ENCODE assay signal across 28 mouse cellular contexts in genomic region chr15:81197197-81197596, GRCm38 (mm10). TPM values are rescaled to one million over a fixed set of nuclear protein-coding genes. Genes with fewer than 3 reads are reported as not detected.
DNase-seq lines count a peak whose midpoint lies in the region; ATAC-seq and TF ChIP-seq lines count a peak whose summit lies in the region.
"Had no signal": no experiment of that assay in that cellular context is flagged by ENCODE, and none has a peak within 500 bp of the region (broad histone marks: within the 10 kb centered on the region; RNA-seq: fewer than 3 reads in every experiment).

No protein-coding gene starts in this region.

- ATAC-seq in intestine, embryonic 14.5 days (replicated peaks; ENCODE audit: low FRiP score, low TSS enrichment, low read depth): 0 out of 2 replicates have a peak, but pooled peaks have one; percentile 57
- ATAC-seq in intestine, postnatal 0 days: no peak
- ATAC-seq in intestine, embryonic 16.5 days: peak; percentile 41; the same call in 1 of the 2 replicates
- no peak for ATAC-seq in liver, embryonic 15.5 days (ENCODE audit: insufficient read depth)
- peak; percentile 87 for ATAC-seq in stomach, embryonic 15.5 days (ENCODE audit: insufficient read depth, low FRiP score, low read depth)
- ATAC-seq in forebrain, embryonic 14.5 days: no peak
- ATAC-seq in forebrain, embryonic 13.5 days: no peak
- ATAC-seq in hindbrain, embryonic 16.5 days: no peak
- ATAC-seq: forebrain, embryonic 16.5 days had no signal

- H3K36me3 ChIP-seq in intestine, embryonic 14.5 days (ENCODE audit: control insufficient read depth, insufficient read depth, low read length): no peaks in the 10 kb centered on the region
- no peaks in the 10 kb centered on the region for H3K36me3 ChIP-seq in intestine, postnatal 0 days (ENCODE audit: control insufficient read depth, insufficient read depth)
- H3K36me3 ChIP-seq in intestine, embryonic 16.5 days (ENCODE audit: control insufficient read depth, insufficient read depth, low read length): no peaks in the 10 kb centered on the region
- H3K36me3 ChIP-seq in liver, embryonic 15.5 days (replicated peaks): no peaks in the 10 kb centered on the region
- no peaks in the 10 kb centered on the region for H3K36me3 ChIP-seq in stomach, embryonic 15.5 days
- no peaks in the 10 kb centered on the region for H3K36me3 ChIP-seq in forebrain, embryonic 14.5 days (ENCODE audit: control insufficient read depth, insufficient read depth, low read length)
- H3K36me3 ChIP-seq in forebrain, embryonic 13.5 days (ENCODE audit: poor library complexity, severe bottlenecking): no peaks in the 10 kb centered on the region
- no peaks in the 10 kb centered on the region for H3K36me3 ChIP-seq in hindbrain, embryonic 16.5 days (ENCODE audit: control insufficient read depth, insufficient read depth, low read length)
- H3K36me3 ChIP-seq: heart, embryonic 13.5 days; hindbrain, embryonic 15.5 days; midbrain, embryonic 12.5 days; neural tube, embryonic 13.5 days had no signal

- WGBS in intestine, embryonic 14.5 days: 75% methylated on average over 10 of the region's 10 CpGs
- WGBS in intestine, postnatal 0 days: 53% methylated on average over 10 of the region's 10 CpGs
- 59% methylated on average over 10 of the region's 10 CpGs for WGBS in intestine, embryonic 16.5 days
- 47% methylated on average over 10 of the region's 10 CpGs for WGBS in liver, embryonic 15.5 days (ENCODE audit: insufficient replicate concordance)
- WGBS in stomach, embryonic 15.5 days: 60% methylated on average over 10 of the region's 10 CpGs
- 82% methylated on average over 10 of the region's 10 CpGs for WGBS in forebrain, embryonic 14.5 days
- 94% methylated on average over 10 of the region's 10 CpGs for WGBS in forebrain, embryonic 13.5 days
- 91% methylated on average over 10 of the region's 10 CpGs for WGBS in hindbrain, embryonic 16.5 days

- H3K9ac ChIP-seq in intestine, embryonic 14.5 days (ENCODE audit: low read length): no peak overlapping the region
- H3K9ac ChIP-seq in intestine, postnatal 0 days (ENCODE audit: low read depth, low read length): no peak overlapping the region
- H3K9ac ChIP-seq in intestine, embryonic 16.5 days (ENCODE audit: low read depth, low read length): no peak overlapping the region
- H3K9ac ChIP-seq in liver, embryonic 15.5 days: no peak overlapping the region
- no peak overlapping the region for H3K9ac ChIP-seq in stomach, embryonic 15.5 days
- H3K9ac ChIP-seq in forebrain, embryonic 14.5 days (ENCODE audit: low read length): no peak overlapping the region
- no peak overlapping the region for H3K9ac ChIP-seq in forebrain, embryonic 13.5 days
- no peak overlapping the region for H3K9ac ChIP-seq in hindbrain, embryonic 16.5 days (ENCODE audit: low read depth, low read length)
- H3K9ac ChIP-seq: heart, embryonic 13.5 days; hindbrain, embryonic 15.5 days; midbrain, embryonic 12.5 days; neural tube, embryonic 13.5 days had no signal

- H3K27me3 ChIP-seq in intestine, embryonic 14.5 days (replicated peaks; ENCODE audit: control insufficient read depth, insufficient read depth, low read length): no peaks in the 10 kb centered on the region
- no peaks in the 10 kb centered on the region for H3K27me3 ChIP-seq in intestine, postnatal 0 days (replicated peaks; ENCODE audit: control insufficient read depth, insufficient read depth, low read length)
- no peaks in the 10 kb centered on the region for H3K27me3 ChIP-seq in intestine, embryonic 16.5 days (replicated peaks; ENCODE audit: control insufficient read depth, insufficient read depth, low read length)
- H3K27me3 ChIP-seq in liver, embryonic 15.5 days: no peaks in the 10 kb centered on the region
- H3K27me3 ChIP-seq in stomach, embryonic 15.5 days (replicated peaks): no peaks in the 10 kb centered on the region
- H3K27me3 ChIP-seq in forebrain, embryonic 14.5 days (replicated peaks; ENCODE audit: control insufficient read depth, insufficient read depth, low read length): no peaks in the 10 kb centered on the region
- no peaks in the 10 kb centered on the region for H3K27me3 ChIP-seq in forebrain, embryonic 13.5 days
- H3K27me3 ChIP-seq in hindbrain, embryonic 16.5 days (replicated peaks; ENCODE audit: control insufficient read depth, insufficient read depth, low read length): no peaks in the 10 kb centered on the region
- H3K27me3 ChIP-seq: CH12.LX; heart, embryonic 13.5 days; hindbrain, embryonic 15.5 days; midbrain, embryonic 12.5 days; neural tube, embryonic 13.5 days had no signal

- no peak overlapping the region for H3K4me2 ChIP-seq in intestine, embryonic 14.5 days (ENCODE audit: low read length)
- H3K4me2 ChIP-seq in intestine, postnatal 0 days (replicated peaks; ENCODE audit: low read depth): no peak overlapping the region
- no peak overlapping the region for H3K4me2 ChIP-seq in intestine, embryonic 16.5 days (ENCODE audit: low read depth, low read length)
- H3K4me2 ChIP-seq in liver, embryonic 15.5 days: peak overlapping the region; percentile 7; the same call in 1 of the 2 replicates
- H3K4me2 ChIP-seq in stomach, embryonic 15.5 days: no peak overlapping the region
- H3K4me2 ChIP-seq in forebrain, embryonic 14.5 days (ENCODE audit: low read length): no peak overlapping the region
- no peak overlapping the region for H3K4me2 ChIP-seq in forebrain, embryonic 13.5 days
- H3K4me2 ChIP-seq in hindbrain, embryonic 16.5 days (ENCODE audit: low read length): no peak overlapping the region
- H3K4me2 ChIP-seq: heart, embryonic 13.5 days; hindbrain, embryonic 15.5 days; midbrain, embryonic 12.5 days; neural tube, embryonic 13.5 days had no signal

- TF ChIP-seq CTCF in intestine, postnatal 0 days (IDR thresholded peaks at IDR 0.05; ENCODE audit: low read depth): no peak

- no peak overlapping the region for H3K27ac ChIP-seq in intestine, embryonic 14.5 days (ENCODE audit: low read depth)
- H3K27ac ChIP-seq in intestine, postnatal 0 days (ENCODE audit: low read depth, low read length): no peak overlapping the region
- H3K27ac ChIP-seq in intestine, embryonic 16.5 days (ENCODE audit: low read length): no peak overlapping the region
- H3K27ac ChIP-seq in liver, embryonic 15.5 days (replicated peaks): no peak overlapping the region
- no peak overlapping the region for H3K27ac ChIP-seq in stomach, embryonic 15.5 days
- no peak overlapping the region for H3K27ac ChIP-seq in forebrain, embryonic 14.5 days (ENCODE audit: low read depth, low read length)
- no peak overlapping the region for H3K27ac ChIP-seq in forebrain, embryonic 13.5 days
- H3K27ac ChIP-seq in hindbrain, embryonic 16.5 days (ENCODE audit: low read depth, low read length): no peak overlapping the region
- H3K27ac ChIP-seq: heart, adult 2 months; heart, embryonic 13.5 days; hindbrain, embryonic 15.5 days; kidney, postnatal 0 days; midbrain, embryonic 12.5 days; neural tube, embryonic 13.5 days had no signal

- H3K4me3 ChIP-seq in intestine, embryonic 14.5 days (ENCODE audit: low read depth, low read length): no peak overlapping the region
- H3K4me3 ChIP-seq in intestine, postnatal 0 days (ENCODE audit: low read depth, low read length): no peak overlapping the region
- H3K4me3 ChIP-seq in intestine, embryonic 16.5 days (ENCODE audit: low read length): no peak overlapping the region
- no peak overlapping the region for H3K4me3 ChIP-seq in liver, embryonic 15.5 days (replicated peaks)
- no peak overlapping the region for H3K4me3 ChIP-seq in stomach, embryonic 15.5 days (replicated peaks)
- no peak overlapping the region for H3K4me3 ChIP-seq in forebrain, embryonic 14.5 days (ENCODE audit: low read depth, low read length)
- no peak overlapping the region for H3K4me3 ChIP-seq in forebrain, embryonic 13.5 days
- H3K4me3 ChIP-seq in hindbrain, embryonic 16.5 days (ENCODE audit: low read length): no peak overlapping the region
- H3K4me3 ChIP-seq: heart, adult 2 months; heart, embryonic 13.5 days; hindbrain, embryonic 15.5 days; midbrain, embryonic 12.5 days; myocyte; neural tube, embryonic 13.5 days had no signal

- H3K9me3 ChIP-seq in intestine, embryonic 14.5 days (ENCODE audit: control insufficient read depth, low read length): no peaks in the 10 kb centered on the region
- no peaks in the 10 kb centered on the region for H3K9me3 ChIP-seq in intestine, postnatal 0 days (ENCODE audit: control insufficient read depth)
- H3K9me3 ChIP-seq in intestine, embryonic 16.5 days (ENCODE audit: control insufficient read depth, low read length): no peaks in the 10 kb centered on the region
- no peaks in the 10 kb centered on the region for H3K9me3 ChIP-seq in liver, embryonic 15.5 days (replicated peaks)
- H3K9me3 ChIP-seq in stomach, embryonic 15.5 days: no peaks in the 10 kb centered on the region
- no peaks in the 10 kb centered on the region for H3K9me3 ChIP-seq in forebrain, embryonic 14.5 days (replicated peaks; ENCODE audit: control insufficient read depth, low read length)
- H3K9me3 ChIP-seq in forebrain, embryonic 13.5 days (replicated peaks): no peaks in the 10 kb centered on the region
- no peaks in the 10 kb centered on the region for H3K9me3 ChIP-seq in hindbrain, embryonic 16.5 days (ENCODE audit: control insufficient read depth, low read length)
- H3K9me3 ChIP-seq: heart, embryonic 13.5 days; hindbrain, embryonic 15.5 days; midbrain, embryonic 12.5 days; neural tube, embryonic 13.5 days had no signal

- no peaks in the 10 kb centered on the region for H3K4me1 ChIP-seq in intestine, embryonic 14.5 days (replicated peaks; ENCODE audit: control insufficient read depth, insufficient read depth, low read length)
- no peaks in the 10 kb centered on the region for H3K4me1 ChIP-seq in intestine, postnatal 0 days (replicated peaks; ENCODE audit: control insufficient read depth, insufficient read depth, low read length)
- H3K4me1 ChIP-seq in intestine, embryonic 16.5 days (ENCODE audit: control insufficient read depth, insufficient read depth, low read length): peaks cover under 1% of the 10 kb centered on the region; the same call in 1 of the 2 replicates
- peaks cover 13% of the 10 kb centered on the region for H3K4me1 ChIP-seq in liver, embryonic 15.5 days (replicated peaks)
- peaks cover 4% of the 10 kb centered on the region; the same call in 1 of the 2 replicates for H3K4me1 ChIP-seq in stomach, embryonic 15.5 days
- H3K4me1 ChIP-seq in forebrain, embryonic 14.5 days (ENCODE audit: control insufficient read depth, insufficient read depth, low read length): no peaks in the 10 kb centered on the region
- no peaks in the 10 kb centered on the region for H3K4me1 ChIP-seq in forebrain, embryonic 13.5 days
- no peaks in the 10 kb centered on the region for H3K4me1 ChIP-seq in hindbrain, embryonic 16.5 days (ENCODE audit: control insufficient read depth, insufficient read depth, low read depth, low read length)
- H3K4me1 ChIP-seq: heart, embryonic 13.5 days; hindbrain, embryonic 15.5 days; midbrain, embryonic 12.5 days; neural tube, embryonic 13.5 days had no signal

- no peak for DNase-seq in intestine, embryonic 14.5 days (ENCODE audit: low spot score)
- DNase-seq in forebrain, embryonic 14.5 days (ENCODE audit: low spot score): no peak
- DNase-seq: adrenal gland, adult 8-10 months; cerebellum, adult 8-10 months; cerebellum, postnatal 25 days; heart, adult 2 months; heart, postnatal 10 days; kidney, adult 18-20 months; layer of hippocampus, adult 9-11 months; lung, postnatal 14 days; right cerebral cortex, postnatal 4 days; thymus, postnatal 14 days had no signal

RNA-seq across cellular contexts. Expression of gene Mrtfa, which starts 6.6 kb away (rescaled TPM):
- polyA plus RNA-seq in intestine, embryonic 14.5 days (2014; fragmentation: Nextera tagmentation; extraction: Ambion mirVana): 21.2 and 25.1 TPM in 2 replicates
- 9.0 and 10.3 TPM in 2 replicates for polyA plus RNA-seq in intestine, postnatal 0 days (2015; fragmentation: Nextera tagmentation; extraction: Ambion mirVana)
- polyA plus RNA-seq in intestine, embryonic 16.5 days (2015; fragmentation: Nextera tagmentation; extraction: Ambion mirVana): 13.7 and 16.5 TPM in 2 replicates
- polyA plus RNA-seq in liver, embryonic 15.5 days (2015; fragmentation: Nextera tagmentation; extraction: Ambion mirVana): 5.3 and 5.9 TPM in 2 replicates
- 23.9 and 28.2 TPM in 2 replicates for polyA plus RNA-seq in stomach, embryonic 15.5 days (2015; fragmentation: Nextera tagmentation; extraction: Ambion mirVana)
- 13.6 and 21.8 TPM in 2 replicates for polyA plus RNA-seq in forebrain, embryonic 14.5 days (2014; fragmentation: Nextera tagmentation; extraction: Ambion mirVana)
- 21.2 and 23.4 TPM in 2 replicates for polyA plus RNA-seq in forebrain, embryonic 13.5 days (2015; fragmentation: Nextera tagmentation; extraction: Ambion mirVana)
- polyA plus RNA-seq in hindbrain, embryonic 16.5 days (2015; fragmentation: Nextera tagmentation; extraction: Ambion mirVana): 24.1 and 28.2 TPM in 2 replicates

RNA-seq across cellular contexts. Expression of gene Mchr1, which starts 38.1 kb away (rescaled TPM):
- 1.0 and 1.2 TPM in 2 replicates for polyA plus RNA-seq in intestine, embryonic 14.5 days (2014; fragmentation: Nextera tagmentation; extraction: Ambion mirVana)
- polyA plus RNA-seq in intestine, postnatal 0 days (2015; fragmentation: Nextera tagmentation; extraction: Ambion mirVana): 1.5 and 2.1 TPM in 2 replicates
- 0.97 and 1.2 TPM in 2 replicates for polyA plus RNA-seq in intestine, embryonic 16.5 days (2015; fragmentation: Nextera tagmentation; extraction: Ambion mirVana)
- 0.07 and 0.08 TPM in 2 replicates for polyA plus RNA-seq in liver, embryonic 15.5 days (2015; fragmentation: Nextera tagmentation; extraction: Ambion mirVana)
- 0.98 and 1.3 TPM in 2 replicates for polyA plus RNA-seq in stomach, embryonic 15.5 days (2015; fragmentation: Nextera tagmentation; extraction: Ambion mirVana)
- polyA plus RNA-seq in forebrain, embryonic 14.5 days (2014; fragmentation: Nextera tagmentation; extraction: Ambion mirVana): 1.4 and 1.8 TPM in 2 replicates
- 0.87 and 0.92 TPM in 2 replicates for polyA plus RNA-seq in forebrain, embryonic 13.5 days (2015; fragmentation: Nextera tagmentation; extraction: Ambion mirVana)
- polyA plus RNA-seq in hindbrain, embryonic 16.5 days (2015; fragmentation: Nextera tagmentation; extraction: Ambion mirVana): 6.3 and 7.9 TPM in 2 replicates
- polyA plus RNA-seq: heart, adult 2 months; liver, adult 2 months; spleen, adult 2 months had no signal

Comparison
In these comparisons a context has a peak if more than half of its experiments do, and no peak if none do; other contexts are left out.
1. ATAC-seq: peak in intestine, embryonic 14.5 days (single experiment), intestine, embryonic 16.5 days (single experiment) and stomach, embryonic 15.5 days (single experiment); none in intestine, postnatal 0 days (single experiment), liver, embryonic 15.5 days (single experiment), forebrain, embryonic 14.5 days (single experiment), forebrain, embryonic 13.5 days (single experiment) and hindbrain, embryonic 16.5 days (single experiment).